In the genomic region with DNA sequence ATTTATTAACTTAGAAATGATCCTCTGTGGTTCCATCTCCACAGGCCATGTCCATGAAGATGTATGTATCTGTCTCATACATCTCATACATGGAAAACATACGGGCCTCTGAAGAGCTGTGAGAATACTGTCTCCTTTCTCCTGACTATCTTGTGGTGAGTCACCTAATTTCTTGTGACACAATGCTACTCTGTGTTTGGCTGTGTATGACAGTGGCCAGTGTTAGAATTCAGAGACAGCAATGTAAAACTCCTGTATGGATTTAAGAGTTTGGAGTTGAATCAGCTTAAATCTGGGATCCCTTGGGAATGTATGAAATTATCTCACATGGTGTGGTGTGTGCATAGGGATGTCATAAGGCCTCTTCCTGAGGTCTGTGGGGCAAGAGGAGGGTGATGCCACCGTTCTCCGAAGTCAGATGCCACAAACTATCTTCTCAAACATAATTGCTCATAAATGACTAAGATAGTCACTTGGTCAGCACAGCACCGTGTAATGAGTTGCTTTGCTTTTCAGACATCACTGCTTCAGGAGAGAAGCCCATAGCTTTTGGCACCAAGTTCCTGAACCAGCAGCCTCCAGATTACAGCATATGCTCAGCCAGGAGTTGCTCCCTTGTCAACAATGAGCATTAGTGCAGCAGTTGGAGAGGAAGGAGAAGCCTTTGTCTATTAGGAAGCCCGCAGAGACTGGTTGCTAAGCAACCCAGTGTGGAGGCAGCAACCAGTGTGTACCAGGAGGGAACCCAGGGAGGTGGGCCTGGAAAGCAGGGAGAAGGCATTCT, we compare ENCODE assay signal across 9 mouse cellular contexts.
DNase-seq lines count a peak whose midpoint lies in the region; ATAC-seq lines count a peak whose summit lies in the region.
"Had no signal": no experiment of that assay in that cellular context is flagged by ENCODE, and none has a peak within 500 bp of the region (broad histone marks: within the 10 kb centered on the region; RNA-seq: fewer than 3 reads in every experiment).

No protein-coding gene starts in this region.

- H3K4me3 ChIP-seq in hindbrain, embryonic 15.5 days = no peak overlapping the region
- H3K4me3 ChIP-seq in midbrain, embryonic 14.5 days (replicated peaks; ENCODE audit: low read depth, low read length) = no peak overlapping the region
- H3K4me3 ChIP-seq: heart, embryonic 13.5 days had no signal

- peak; percentile 97 for ATAC-seq in hindbrain, embryonic 15.5 days (ENCODE audit: low FRiP score, low read depth)
- peak; percentile 92 for ATAC-seq in midbrain, embryonic 14.5 days (ENCODE audit: low FRiP score, low TSS enrichment)

- 19% methylated on average over 5 of the region's 5 CpGs for WGBS in hindbrain, embryonic 15.5 days
- WGBS in midbrain, embryonic 14.5 days = 22% methylated on average over 5 of the region's 5 CpGs

- peaks cover 23% of the 10 kb centered on the region for H3K4me1 ChIP-seq in hindbrain, embryonic 15.5 days (replicated peaks)
- peaks cover 28% of the 10 kb centered on the region for H3K4me1 ChIP-seq in midbrain, embryonic 14.5 days (ENCODE audit: control insufficient read depth, insufficient read depth, low read length)

- peak overlapping the region; percentile 84 for H3K27ac ChIP-seq in hindbrain, embryonic 15.5 days (replicated peaks)
- H3K27ac ChIP-seq in midbrain, embryonic 14.5 days (replicated peaks; ENCODE audit: low read depth, low read length) = peak overlapping the region; percentile 75
- H3K27ac ChIP-seq: heart, embryonic 13.5 days had no signal

- H3K36me3 ChIP-seq in hindbrain, embryonic 15.5 days = no peaks in the 10 kb centered on the region
- H3K36me3 ChIP-seq in midbrain, embryonic 14.5 days (ENCODE audit: control insufficient read depth, insufficient read depth, low read length) = no peaks in the 10 kb centered on the region
- H3K36me3 ChIP-seq: heart, embryonic 13.5 days had no signal

- no peaks in the 10 kb centered on the region for H3K27me3 ChIP-seq in hindbrain, embryonic 15.5 days
- no peaks in the 10 kb centered on the region for H3K27me3 ChIP-seq in midbrain, embryonic 14.5 days (ENCODE audit: control insufficient read depth, insufficient read depth, low read length)
- H3K27me3 ChIP-seq: heart, embryonic 13.5 days had no signal

- DNase-seq in ES-CJ7 (ENCODE audit: low read depth, low spot score) = peak; percentile 61
- peak; percentile 23 for DNase-seq in embryo, embryonic 11.5 days (ENCODE audit: low read depth, low spot score)
- peak; percentile 91 for DNase-seq in midbrain, embryonic 14.5 days
- DNase-seq in heart, adult 18-20 months = no peak
- DNase-seq in ovary, postnatal 36 days (ENCODE audit: low spot score) = no peak
- DNase-seq in natural killer cell, adult 2 months (ENCODE audit: low spot score in 2 of 2) = no peak
- no peak for DNase-seq in urinary bladder, adult 2 months (ENCODE audit: low spot score)

- no peak overlapping the region for H3K9ac ChIP-seq in hindbrain, embryonic 15.5 days
- H3K9ac ChIP-seq in midbrain, embryonic 14.5 days (replicated peaks; ENCODE audit: low read length) = no peak overlapping the region
- H3K9ac ChIP-seq: heart, embryonic 13.5 days had no signal

- H3K9me3 ChIP-seq in hindbrain, embryonic 15.5 days = no peaks in the 10 kb centered on the region
- H3K9me3 ChIP-seq in midbrain, embryonic 14.5 days (ENCODE audit: control insufficient read depth, low read length) = no peaks in the 10 kb centered on the region
- H3K9me3 ChIP-seq: heart, embryonic 13.5 days had no signal

- peak overlapping the region; percentile 20; the same call in 1 of the 2 replicates for H3K4me2 ChIP-seq in hindbrain, embryonic 15.5 days
- H3K4me2 ChIP-seq in midbrain, embryonic 14.5 days (ENCODE audit: low read length) = no peak overlapping the region
- H3K4me2 ChIP-seq: heart, embryonic 13.5 days had no signal

Comparison
In these comparisons a context has a peak if more than half of its experiments do, and no peak if none do; other contexts are left out.
1. DNase-seq: peak in ES-CJ7 (single experiment), embryo, embryonic 11.5 days (single experiment) and midbrain, embryonic 14.5 days (single experiment); none in heart, adult 18-20 months (0 of 2), ovary, postnatal 36 days (single experiment), natural killer cell, adult 2 months (0 of 2) and urinary bladder, adult 2 months (single experiment).